Mouse (Mus musculus) small intestine, adult 2 months (tissue): Measurements from ENCODE around the gene Ip6k3.

ENCODE experiments used
- CTCF ChIP-seq: fragments of 200-500 bp; IDR thresholded peaks from 2 replicates; pipeline ENCODE4 v1.5.1; 2012; ENCODE audit warnings: low read depth, mild to moderate bottlenecking, control low read depth, inconsistent platforms, low read length, moderate library complexity, mixed read lengths; ENCODE audit not compliant: insufficient replicate concordance, insufficient read length; ENCODE audit errors: extremely low read depth
- POLR2A ChIP-seq: fragments of 200-500 bp; IDR thresholded peaks from 2 replicates; pipeline ENCODE4 v1.6.1; 2012; ENCODE audit warnings: low read depth, mild to moderate bottlenecking, control low read depth, inconsistent platforms, low read length, moderate library complexity

GRCm38 (mm10) chr17:27188883-27189282, 21.3 kb upstream of the Ip6k3 start:
- TF ChIP-seq POLR2A (no peak), CTCF (no peak)
